Mouse (Mus musculus) heart, postnatal 0 days (tissue): ENCODE data around the gene Gm28041.
"Not testable (repeated sequence)": the region's sequence is repeated elsewhere in the genome, so short reads cannot be mapped to it uniquely, and the experiment has no call there.

Experiments used
- CTCF ChIP-seq: IDR thresholded peaks from 2 replicates; pipeline ENCODE4 v1.5.1; 2016; ENCODE audit warnings: antibody characterized with exemption, control low read depth, low read depth
- EP300 ChIP-seq: IDR thresholded peaks from 2 replicates; pipeline ENCODE4 v1.6.1; 2016; ENCODE audit warnings: antibody characterized with exemption, low read depth

DNA sequence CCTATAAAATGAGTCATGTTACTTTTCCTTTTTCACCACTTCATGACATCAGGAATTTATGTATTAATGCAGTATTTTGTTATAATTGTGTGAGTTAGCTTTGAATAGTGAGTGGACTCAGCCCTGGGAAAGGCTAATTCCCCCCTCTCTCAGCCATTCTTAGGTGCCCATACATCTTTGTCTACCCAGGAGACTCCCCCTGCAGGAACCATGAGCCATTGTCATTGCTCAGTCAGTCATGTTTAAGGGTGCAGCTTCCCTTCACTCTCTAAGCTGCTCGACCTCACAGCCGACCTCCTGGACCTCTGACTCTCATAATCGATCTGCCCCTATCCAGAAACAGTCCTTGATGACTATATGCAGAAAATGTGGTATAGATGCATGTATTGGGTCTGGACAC lies 722 bp upstream of the Gm28041 start:
- not testable (repeated sequence) for TF ChIP-seq EP300, CTCF
